Mouse (Mus musculus): ENCODE data around the gene Apbb2.
A peak's percentile ranks its signal among the peaks of the same experiment; 100 is the strongest.

The Apbb2 gene

GRCm38 (mm10) chr5:66618597-66618996 lies at the start of gene Apbb2:
Gene Apbb2, minus strand, starts transcription at chr5:66618784.
- DNase-seq (ENCODE audit: low spot score in 2 of 2): peak; percentile 97

DNA sequence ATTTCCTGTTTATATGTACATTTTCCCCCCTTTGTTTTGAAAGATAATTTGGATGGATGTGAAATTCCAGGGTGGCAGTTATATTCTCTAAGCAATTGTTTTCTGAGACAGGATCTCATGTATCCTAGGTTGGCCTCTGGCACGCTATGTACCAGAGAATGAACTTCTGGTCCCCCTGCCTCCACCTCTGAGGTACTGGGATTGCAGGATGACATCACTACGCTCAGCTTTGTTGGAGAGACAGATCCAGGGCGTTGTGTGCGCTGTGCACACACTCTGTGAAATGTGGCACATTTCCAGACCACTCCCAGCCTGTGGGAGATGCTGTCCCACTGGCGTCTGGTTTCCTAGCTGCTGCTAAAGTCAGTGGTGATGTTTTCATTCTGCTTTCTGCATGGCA lies 35.6 kb upstream of the Apbb2 start:
- DNase-seq (ENCODE audit: low spot score in 2 of 2): no peak

DNA sequence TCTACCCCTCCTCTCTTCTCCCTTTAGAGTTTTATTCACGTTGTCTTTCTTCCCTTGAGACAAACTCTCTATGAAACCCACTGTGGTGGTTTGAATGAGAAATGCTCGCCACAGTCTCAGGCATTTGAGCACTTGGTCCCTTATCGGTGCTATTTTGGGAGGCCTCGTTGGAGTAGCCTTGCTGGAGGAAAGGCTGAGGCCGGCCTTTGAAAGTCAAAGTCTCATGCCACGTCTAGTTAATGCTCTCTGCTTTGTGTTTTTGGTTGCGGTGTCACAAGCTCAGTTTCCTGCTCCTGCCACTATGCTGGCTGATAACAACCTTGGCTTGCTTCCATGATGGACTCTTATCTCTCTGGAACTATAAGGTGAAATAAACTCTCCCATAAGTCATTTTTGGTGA lies 28.9 kb upstream of the Apbb2 start:
- DNase-seq (ENCODE audit: low spot score in 2 of 2): no peak

DNA sequence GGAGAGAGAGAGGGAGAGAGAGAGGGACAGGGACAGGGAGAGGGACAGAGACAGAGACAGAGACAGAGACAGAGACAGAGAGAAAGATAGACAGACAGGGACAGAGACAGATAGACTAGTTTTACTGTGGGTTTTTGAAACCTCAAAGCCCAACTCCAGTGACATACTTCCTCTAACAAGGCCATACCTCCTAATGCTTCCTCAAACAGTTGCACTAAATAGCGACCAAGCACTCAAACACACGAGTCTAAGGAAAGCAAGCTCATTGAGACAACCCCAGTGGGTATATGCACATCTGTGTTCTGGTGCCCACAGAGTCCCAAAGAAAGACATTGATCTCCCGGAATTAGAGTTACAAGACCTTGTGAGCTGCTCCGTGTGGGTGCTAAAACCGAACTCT lies 24.7 kb upstream of the Apbb2 start:
- DNase-seq (ENCODE audit: low spot score in 2 of 2): no peak

GRCm38 (mm10) chr5:66642156-66642555 lies 23.6 kb upstream of the Apbb2 start:
- DNase-seq (ENCODE audit: low spot score in 2 of 2): no peak

DNA sequence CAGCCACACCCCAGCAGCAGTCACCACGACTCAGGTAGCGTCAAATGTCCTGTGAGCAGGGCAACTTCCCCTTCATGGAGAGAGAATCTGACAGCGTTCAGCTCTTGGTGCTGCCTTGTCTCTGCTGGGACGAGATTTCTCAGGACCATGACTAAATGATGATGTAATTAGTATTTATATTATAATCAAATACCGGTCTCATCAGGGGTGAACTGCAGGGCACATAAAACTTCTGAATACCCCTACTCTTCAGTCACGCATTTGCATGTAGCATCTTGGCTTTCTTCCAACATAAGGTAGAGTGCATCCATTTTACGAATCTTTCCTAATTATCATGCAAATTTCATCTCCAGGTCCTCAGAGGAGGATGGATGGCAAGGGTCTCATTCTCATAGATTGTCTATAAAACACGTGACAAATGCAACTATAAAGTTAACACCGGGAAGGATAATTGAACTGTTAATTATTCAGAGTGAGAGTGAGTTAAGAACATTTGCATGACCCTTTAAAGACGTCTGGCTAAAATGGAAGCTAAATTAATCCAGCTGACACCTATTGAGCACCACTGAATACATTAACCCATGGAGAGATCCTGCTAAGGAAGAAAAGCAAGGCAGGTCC lies 17.0 kb upstream of the Apbb2 start:
- no peak for DNase-seq (ENCODE audit: low spot score in 2 of 2)

GRCm38 (mm10) chr5:66627805-66628204 lies 9.2 kb upstream of the Apbb2 start:
- DNase-seq (ENCODE audit: low spot score in 2 of 2): no peak

DNA sequence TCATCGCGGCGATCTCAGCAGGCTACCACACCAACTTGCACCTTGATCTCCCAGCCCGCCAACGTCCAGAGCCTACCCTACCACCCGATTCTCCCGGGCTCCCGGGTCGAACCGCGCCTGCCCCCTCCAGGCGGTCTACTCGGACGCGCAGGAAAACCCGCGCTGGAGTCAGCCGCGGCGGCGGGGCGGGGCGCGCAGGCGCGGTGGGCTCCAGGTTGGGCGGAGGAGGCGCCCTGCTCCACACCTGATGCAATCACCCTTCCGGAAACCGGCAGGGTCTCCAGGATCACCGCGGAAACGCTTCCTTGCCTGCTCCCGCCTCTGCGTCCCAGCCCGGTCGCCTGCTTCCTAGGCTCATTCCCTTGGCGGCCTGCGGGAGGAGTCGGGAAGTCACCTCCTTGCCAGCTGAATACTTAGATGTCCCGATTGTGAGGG lies 1.6 kb upstream of the Apbb2 start:
- peak; percentile 87 to 88 for DNase-seq (ENCODE audit: low spot score in 2 of 2)

DNA sequence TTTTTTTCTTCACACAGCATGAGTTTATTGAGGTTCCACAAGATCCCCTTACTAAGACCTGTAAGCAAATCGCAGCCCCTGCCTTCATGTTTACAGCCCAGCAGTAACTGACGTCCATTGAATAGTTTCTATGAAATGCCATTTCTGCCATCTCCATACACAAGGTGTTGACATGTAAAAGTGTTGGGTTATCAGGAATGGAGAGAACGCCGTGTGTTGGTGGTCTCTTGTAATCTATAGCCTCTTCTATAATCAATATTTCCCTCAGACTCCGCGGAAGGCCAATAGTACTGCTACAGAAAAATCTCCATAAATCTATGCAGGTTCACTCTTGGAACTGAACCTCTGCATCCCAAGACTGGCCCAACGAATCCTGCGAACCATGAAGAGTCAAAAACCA lies 1.1 kb upstream of the Apbb2 start:
- no peak for DNase-seq (ENCODE audit: low spot score in 2 of 2)

- no peak for DNase-seq (ENCODE audit: low spot score in 2 of 2)
Observed at GRCm38 (mm10) chr5:66619195-66619594, 611 bp upstream of the Apbb2 start.

- peak; percentile 43 to 49 for DNase-seq (ENCODE audit: low spot score in 2 of 2)
Observed at GRCm38 (mm10) chr5:66617921-66618460, 593 bp downstream of the Apbb2 start.

GRCm38 (mm10) chr5:66614940-66615339 lies 3.6 kb downstream of the Apbb2 start:
- DNase-seq (ENCODE audit: low spot score in 2 of 2): no peak

GRCm38 (mm10) chr5:66613725-66614124 lies 4.9 kb downstream of the Apbb2 start:
- no peak for DNase-seq (ENCODE audit: low spot score in 2 of 2)

- DNase-seq (ENCODE audit: low spot score in 2 of 2): no peak
Observed at GRCm38 (mm10) chr5:66612964-66613363, 5.6 kb downstream of the Apbb2 start.

GRCm38 (mm10) chr5:66611851-66612250 lies 6.7 kb downstream of the Apbb2 start:
- no peak for DNase-seq (ENCODE audit: low spot score in 2 of 2)

DNA sequence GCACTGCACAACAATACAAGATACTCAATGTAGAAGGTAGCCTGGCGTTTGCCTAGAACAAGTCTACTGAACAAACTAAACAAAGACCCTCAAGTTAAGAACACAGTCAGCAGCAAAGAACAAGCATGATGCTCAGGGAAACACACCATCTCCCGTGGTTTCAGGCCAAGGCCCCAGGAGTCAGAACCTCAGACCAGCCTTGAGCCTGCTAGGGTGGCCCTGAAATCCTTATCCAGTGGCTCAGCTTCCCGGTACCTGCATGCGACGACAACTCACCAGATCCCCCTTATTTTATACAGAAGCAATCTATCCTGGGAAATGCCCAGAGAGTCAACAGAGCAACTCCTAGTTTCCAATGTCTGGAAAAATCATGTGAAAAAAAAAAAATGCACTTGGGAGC lies 7.2 kb downstream of the Apbb2 start:
- no peak for DNase-seq (ENCODE audit: low spot score in 2 of 2)

GRCm38 (mm10) chr5:66610270-66610669 lies 8.3 kb downstream of the Apbb2 start:
- DNase-seq (ENCODE audit: low spot score in 2 of 2): no peak

DNA sequence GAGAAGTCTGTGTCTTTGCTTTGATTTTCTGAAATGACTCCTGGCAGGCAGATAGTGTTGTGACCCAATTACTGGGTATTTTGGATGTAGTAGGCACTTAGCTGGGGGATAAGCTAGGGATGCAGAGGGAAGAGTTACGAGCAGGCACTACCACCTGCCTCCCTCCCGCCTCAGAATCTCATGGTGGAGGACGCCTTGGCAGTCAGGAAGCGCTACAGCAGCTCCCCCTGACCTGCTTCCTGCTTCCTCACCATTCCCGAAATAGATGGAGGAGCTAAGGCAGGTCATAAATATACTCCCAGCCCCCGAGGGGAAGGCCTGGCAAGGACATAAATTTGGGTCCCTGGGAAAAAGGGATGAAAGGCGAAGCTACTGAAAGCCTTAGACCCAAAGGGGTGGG lies 9.3 kb downstream of the Apbb2 start:
- DNase-seq (ENCODE audit: low spot score in 2 of 2): no peak

DNA sequence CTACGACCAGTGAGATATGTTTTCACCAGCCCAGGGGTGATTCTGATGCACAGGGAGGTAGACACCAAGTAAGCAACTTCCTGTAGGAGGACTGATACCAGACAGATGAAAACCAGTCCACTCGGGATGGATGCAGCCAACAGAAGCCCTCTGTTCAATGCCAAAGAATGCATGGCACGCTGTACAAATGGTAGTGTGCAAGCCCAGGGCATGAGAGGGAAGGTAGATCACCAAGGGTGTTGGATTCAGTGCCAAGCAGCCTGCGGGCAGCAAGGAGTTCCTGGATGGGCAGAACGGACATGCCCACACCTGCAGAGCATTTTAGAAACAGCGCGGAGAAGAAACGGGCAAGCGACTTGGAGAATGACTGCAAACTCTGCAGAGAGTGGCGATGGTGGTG lies 10.8 kb downstream of the Apbb2 start:
- no peak for DNase-seq (ENCODE audit: low spot score in 2 of 2)

DNA sequence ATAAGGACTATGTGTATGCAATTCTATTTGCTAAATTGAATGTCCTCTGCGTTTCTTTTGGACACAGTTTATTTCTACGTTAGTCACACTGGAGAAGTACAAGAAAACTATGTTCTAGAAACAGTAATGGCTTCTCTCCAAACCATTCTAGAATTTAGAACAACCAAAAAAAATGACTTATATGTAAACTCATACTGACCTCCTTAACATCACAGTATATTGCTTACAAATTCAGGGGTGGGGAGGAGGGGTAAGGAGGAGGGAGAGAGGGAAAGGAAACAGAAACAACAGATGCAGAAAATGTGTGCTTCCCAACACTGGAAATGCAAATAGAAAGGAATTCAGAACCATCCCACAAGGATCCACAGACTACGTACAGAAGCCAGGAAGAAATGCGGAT lies 11.4 kb downstream of the Apbb2 start:
- DNase-seq (ENCODE audit: low spot score in 2 of 2): no peak

DNA sequence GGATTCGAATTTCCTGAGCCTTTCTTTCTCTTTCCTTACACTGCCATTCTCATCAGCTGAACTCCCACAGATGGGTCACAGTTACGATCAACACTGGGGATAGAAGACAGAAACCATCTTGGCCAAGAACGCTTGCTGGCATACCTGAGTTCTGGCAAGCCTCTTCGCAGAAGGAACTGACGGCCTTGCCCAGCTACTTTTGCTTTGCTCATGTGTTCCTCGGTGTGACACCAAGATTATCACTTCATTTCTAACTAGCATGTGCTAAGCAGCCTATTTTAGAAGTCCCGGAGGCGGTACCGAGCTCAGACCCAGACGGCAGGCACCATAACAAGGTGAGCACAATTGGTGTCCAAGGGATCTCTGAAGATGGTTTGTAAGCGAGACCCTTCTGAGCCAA lies 12.9 kb downstream of the Apbb2 start:
- DNase-seq (ENCODE audit: low spot score in 2 of 2): no peak

GRCm38 (mm10) chr5:66604423-66604822 lies 14.2 kb downstream of the Apbb2 start:
- no peak for DNase-seq (ENCODE audit: low spot score in 2 of 2)

- DNase-seq (ENCODE audit: low spot score in 2 of 2): no peak
Observed at GRCm38 (mm10) chr5:66603746-66604145, 14.8 kb downstream of the Apbb2 start.

GRCm38 (mm10) chr5:66603223-66603622 lies 15.4 kb downstream of the Apbb2 start:
- DNase-seq (ENCODE audit: low spot score in 2 of 2): no peak

All from right cerebral cortex, postnatal 10 days (tissue).